Mouse (Mus musculus): Measurements from ENCODE around the gene Ube2e1.

The Ube2e1 gene

DNA sequence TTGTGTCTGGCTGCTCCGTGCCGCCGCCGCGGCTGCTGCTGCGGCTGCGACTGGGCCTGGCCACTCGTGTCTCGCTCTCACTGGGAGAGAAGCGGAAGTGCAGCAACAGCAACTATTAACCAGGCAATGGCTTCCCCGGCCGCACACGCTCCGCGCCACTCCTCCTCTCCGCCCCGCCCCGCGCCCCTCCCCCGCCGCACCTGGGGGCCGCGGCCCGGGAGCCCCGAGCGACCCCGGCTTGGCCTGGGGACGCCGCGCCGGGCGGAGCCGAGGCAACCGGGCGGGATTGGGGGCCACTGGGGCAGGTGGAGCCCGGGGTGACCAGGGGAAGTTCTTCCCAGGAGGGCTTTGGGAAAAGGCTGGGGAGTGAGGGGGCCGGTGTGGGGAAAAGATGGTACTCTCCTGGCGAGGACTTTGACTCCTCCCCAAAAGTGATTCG is at the start of gene Ube2e1:
Ube2e1 (minus strand) TSS at position 167 of the 439 bp plus-strand sequence.
- TF ChIP-seq GATA4 (IDR thresholded peaks at IDR 0.05; ENCODE audit: insufficient replicate concordance, low read length): no peak

DNA sequence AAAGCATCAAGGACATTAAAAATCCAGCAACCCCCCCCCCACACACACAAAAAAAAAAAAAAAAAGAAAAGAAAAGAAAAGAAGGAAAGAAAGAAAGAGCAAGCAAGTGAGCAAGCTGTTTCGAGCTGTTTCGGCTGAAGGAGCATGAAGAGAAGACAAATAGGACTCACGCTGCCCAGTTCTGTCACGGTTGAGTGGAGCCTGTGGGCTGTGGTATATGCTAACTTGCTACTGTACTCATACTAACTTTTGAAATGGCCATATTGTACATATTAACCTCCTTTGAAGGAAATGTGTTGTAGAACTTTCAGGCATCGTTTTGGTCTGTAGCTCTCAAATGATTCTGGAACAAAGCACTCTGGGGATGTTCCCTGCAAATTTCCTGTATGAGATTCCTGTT is 48.2 kb upstream of the Ube2e1 start:
- no peak for TF ChIP-seq GATA4 (IDR thresholded peaks at IDR 0.05; ENCODE audit: insufficient replicate concordance, low read length)

- no peak for TF ChIP-seq GATA4 (IDR thresholded peaks at IDR 0.05; ENCODE audit: insufficient replicate concordance, low read length)
Observed at GRCm38 (mm10) chr14:18377944-18378575, 46.4 kb upstream of the Ube2e1 start.

DNA sequence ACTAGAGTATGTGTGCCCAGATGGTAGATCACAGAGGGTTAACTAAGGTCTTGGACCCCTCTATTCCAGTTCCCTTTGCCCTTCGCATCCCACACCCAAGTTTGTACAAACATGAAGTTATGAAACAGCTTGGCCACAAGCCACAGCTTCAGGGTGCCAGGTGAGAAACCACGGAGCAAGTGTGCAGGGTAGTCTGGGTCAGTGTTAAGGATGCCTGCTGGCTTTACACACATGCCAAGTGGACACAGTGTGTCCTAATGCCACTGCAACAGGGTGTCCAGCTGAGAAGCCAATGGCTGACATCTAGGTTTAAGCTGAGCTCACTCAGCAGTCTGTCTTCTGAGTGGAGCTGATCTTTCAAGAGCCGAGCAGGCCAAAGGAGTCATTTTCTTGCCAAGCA is 44.5 kb upstream of the Ube2e1 start:
- no peak for TF ChIP-seq GATA4 (IDR thresholded peaks at IDR 0.05; ENCODE audit: insufficient replicate concordance, low read length)

DNA sequence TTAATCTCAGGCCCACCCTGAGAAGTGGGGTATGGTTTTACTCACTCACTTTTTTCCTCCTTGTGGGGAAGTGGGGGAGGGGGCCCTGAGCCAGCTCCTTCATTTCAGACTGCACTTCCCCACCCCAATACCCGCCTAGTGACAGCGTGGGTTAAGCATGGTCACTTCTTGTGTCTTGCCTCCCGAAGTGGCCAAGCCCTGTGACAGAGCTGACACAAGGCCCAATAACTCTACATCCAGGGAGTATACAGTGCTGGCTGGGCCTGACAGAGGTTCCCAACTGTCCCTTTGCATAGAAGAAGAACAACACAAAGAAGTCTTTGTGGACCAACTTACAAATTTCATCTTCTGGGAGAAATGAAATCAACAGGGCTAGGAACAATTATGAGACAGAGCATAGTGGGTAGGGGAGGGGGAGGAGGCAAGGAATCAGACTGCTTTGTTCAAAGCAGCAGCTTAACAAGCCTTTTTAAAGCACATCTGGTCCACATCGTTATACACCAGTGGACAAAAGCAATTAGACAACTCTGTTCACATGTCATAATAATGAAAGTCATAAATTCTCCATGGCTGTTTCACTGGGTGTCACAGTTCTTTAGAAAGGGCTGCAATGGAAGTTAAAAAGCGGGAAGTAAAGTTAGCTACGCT is 42.2 kb upstream of the Ube2e1 start:
- no peak for TF ChIP-seq GATA4 (IDR thresholded peaks at IDR 0.05; ENCODE audit: insufficient replicate concordance, low read length)

GRCm38 (mm10) chr14:18372761-18373610 is 41.3 kb upstream of the Ube2e1 start:
- no peak for TF ChIP-seq GATA4 (IDR thresholded peaks at IDR 0.05; ENCODE audit: insufficient replicate concordance, low read length)

DNA sequence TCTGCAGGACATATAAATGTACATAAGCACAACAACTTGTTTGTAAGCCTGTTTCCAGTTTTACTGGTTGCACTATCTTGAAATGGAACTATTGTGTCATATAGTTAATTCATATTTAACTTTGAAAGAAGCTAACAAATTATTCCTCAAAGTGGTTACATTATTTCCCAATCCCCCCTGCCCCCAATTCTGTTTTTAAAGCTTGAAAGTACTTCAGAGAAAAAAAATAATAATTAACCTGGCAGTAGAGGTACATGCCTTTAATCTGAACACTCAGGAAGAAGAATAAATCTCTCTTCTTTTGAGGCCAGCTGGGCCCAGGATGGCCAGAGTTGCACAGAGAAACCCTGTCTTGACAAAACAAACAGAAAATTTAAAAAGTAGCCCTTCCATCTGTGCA is 37.4 kb upstream of the Ube2e1 start:
- no peak for TF ChIP-seq GATA4 (IDR thresholded peaks at IDR 0.05; ENCODE audit: insufficient replicate concordance, low read length)

DNA sequence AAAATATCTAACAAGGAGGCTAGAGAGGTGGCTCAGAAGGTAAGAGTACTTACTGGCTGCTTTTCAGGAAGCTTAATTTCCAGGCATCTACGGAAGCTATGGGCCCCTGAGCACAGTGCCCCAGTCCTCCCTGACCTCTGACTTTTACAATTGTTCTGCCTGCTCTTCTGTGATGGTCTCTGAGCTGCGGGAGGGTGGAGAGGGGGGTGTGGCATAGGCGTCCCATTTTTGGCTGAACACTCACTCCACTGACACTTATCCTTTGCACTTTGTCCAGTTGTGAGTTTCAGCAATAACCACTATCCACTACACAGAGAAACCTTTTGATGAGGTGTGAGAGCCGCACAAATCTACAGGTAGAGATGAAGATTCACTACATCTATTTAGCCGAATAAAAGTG is 35.4 kb upstream of the Ube2e1 start:
- no peak for TF ChIP-seq GATA4 (IDR thresholded peaks at IDR 0.05; ENCODE audit: insufficient replicate concordance, low read length)

DNA sequence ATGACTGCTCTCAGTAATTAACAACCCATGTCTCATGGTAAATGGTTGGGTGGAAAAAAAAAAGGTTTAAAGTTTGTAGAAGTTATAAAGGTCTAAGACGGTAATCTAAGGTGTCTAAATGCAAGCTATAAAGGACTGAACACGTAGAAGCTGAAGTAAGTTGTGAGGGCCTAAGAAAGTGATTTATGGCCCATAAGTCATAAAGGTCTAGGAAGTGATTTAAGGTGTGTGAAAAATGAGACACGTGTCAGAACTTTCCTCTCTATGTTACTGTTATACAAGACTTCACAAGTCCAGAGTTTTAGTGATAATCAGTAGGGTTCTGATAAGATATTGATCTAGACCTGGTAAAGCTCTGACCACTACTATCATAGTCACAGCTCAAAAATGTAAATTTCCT is 32.7 kb upstream of the Ube2e1 start:
- no peak for TF ChIP-seq GATA4 (IDR thresholded peaks at IDR 0.05; ENCODE audit: insufficient replicate concordance, low read length)

- TF ChIP-seq GATA4 (IDR thresholded peaks at IDR 0.05; ENCODE audit: insufficient replicate concordance, low read length): no peak
Observed at GRCm38 (mm10) chr14:18356442-18356841, 24.8 kb upstream of the Ube2e1 start.

- TF ChIP-seq GATA4 (IDR thresholded peaks at IDR 0.05; ENCODE audit: insufficient replicate concordance, low read length): no peak
Observed at GRCm38 (mm10) chr14:18355514-18356190, 24.0 kb upstream of the Ube2e1 start.

DNA sequence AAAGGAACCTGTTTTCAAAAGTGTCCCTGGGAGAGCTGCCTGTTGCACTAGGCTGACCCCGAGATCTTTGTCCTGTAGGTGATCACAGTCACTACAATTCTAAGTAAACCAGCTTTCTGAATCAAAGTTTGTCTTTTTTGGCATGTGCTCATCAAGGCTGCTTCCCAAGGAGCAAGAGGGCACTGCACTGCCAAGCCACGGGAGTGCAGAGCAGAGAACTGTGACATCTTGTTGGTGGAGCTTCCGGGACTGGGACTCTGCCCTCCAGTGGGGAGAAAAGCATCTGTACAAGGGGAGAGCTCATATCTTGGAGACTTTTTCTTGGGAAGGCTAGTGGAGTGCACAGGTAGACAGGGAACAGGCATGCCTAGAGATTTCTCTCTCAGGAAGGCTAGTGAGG is 21.9 kb upstream of the Ube2e1 start:
- TF ChIP-seq GATA4 (IDR thresholded peaks at IDR 0.05; ENCODE audit: insufficient replicate concordance, low read length): no peak

DNA sequence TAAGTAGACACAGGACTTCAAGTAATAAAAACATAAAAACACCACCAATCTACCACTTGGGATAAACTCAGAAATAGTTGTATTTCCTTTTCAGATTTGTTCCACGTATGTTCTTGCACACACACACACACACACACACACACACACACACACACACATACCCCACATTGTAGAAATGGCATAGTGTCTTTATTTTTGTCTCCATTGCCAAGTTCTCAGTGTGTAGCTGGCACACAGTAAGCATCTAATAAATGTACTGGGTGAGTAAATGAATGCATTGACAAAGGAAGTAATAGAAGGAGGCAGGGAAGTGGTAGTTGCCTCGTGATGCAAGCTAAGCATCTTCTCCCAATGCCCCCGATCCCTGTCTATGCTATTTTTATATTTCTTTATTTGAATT is 21.3 kb upstream of the Ube2e1 start:
- TF ChIP-seq GATA4 (IDR thresholded peaks at IDR 0.05; ENCODE audit: insufficient replicate concordance, low read length): no peak

DNA sequence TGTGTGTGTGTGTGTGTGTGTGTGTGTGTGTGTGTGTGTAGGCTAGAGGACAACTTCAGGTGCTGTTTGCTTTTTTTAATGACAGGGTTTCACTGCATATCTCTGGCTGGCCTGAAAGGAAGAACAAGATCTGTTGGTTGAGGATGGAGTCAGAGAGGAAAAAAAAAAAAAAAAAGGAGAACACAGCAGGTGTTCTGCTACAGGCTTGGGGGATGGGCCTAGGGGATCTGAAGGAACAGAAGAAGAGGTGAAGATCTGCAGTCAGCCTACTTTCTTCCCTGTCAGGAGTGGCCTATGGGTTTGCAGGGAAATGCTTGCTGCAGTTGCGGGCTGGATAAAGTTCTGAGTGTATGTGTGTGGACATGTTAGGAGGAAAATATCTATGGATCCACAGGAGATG is 19.0 kb upstream of the Ube2e1 start:
- TF ChIP-seq GATA4 (IDR thresholded peaks at IDR 0.05; ENCODE audit: insufficient replicate concordance, low read length): no peak

DNA sequence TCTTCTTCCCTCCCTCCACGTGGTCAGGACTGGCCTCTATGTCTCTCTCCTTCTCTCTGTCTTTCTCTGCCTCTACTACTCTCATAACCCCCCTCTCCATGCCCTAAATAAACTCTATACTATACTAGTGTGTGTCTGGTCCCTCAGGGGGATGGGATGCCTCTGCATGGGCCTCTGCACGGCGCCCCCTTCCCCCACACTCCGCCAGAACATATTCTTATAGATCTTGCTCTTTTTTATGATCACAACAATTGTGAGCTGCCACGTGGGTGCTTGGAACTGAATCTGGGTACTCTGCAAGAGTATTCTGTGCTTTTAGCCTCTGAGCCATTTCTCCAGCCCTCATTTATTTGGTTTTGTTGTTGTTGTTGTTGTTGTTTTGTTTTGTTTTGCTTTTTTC is 18.2 kb upstream of the Ube2e1 start:
- TF ChIP-seq GATA4 (IDR thresholded peaks at IDR 0.05; ENCODE audit: insufficient replicate concordance, low read length): no peak
